Mouse (Mus musculus) embryonic fibroblast, embryonic 13.5 days (primary cell): ENCODE results near the gene Olfr94. TPM values are rescaled to one million over a fixed set of nuclear protein-coding genes. Genes with fewer than 3 reads are reported as not detected.
"Not testable (repeated sequence)": the region's sequence is repeated elsewhere in the genome, so short reads cannot be mapped to it uniquely, and the experiment has no call there.

Experiments
- H3K27ac ChIP-seq: 2 replicates; pipeline ENCODE4 v1.5.1; 2012; ENCODE audit warnings: low read length, control low read depth, inconsistent platforms; ENCODE audit not compliant: insufficient read depth
- H3K4me1 ChIP-seq: 2 replicates; pipeline ENCODE4 v1.6.1; 2011; ENCODE audit warnings: low read length; ENCODE audit not compliant: control insufficient read depth, insufficient read depth
- H3K4me3 ChIP-seq: 2 replicates; pipeline ENCODE4 v1.5.1; 2011; ENCODE audit warnings: mild to moderate bottlenecking, control low read depth, low read length; ENCODE audit not compliant: insufficient read depth
- CTCF ChIP-seq: IDR thresholded peaks from 2 replicates; pipeline ENCODE4 v1.5.1; 2011; ENCODE audit warnings: mild to moderate bottlenecking, control low read depth, low read length, moderate library complexity, borderline replicate concordance; ENCODE audit not compliant: insufficient read depth
- POLR2A ChIP-seq: IDR thresholded peaks from 2 replicates; pipeline ENCODE4 v1.6.1; 2011; ENCODE audit warnings: low read depth, mild to moderate bottlenecking, control low read depth, low read length, moderate library complexity
- polyA plus RNA-seq: library from polyadenylated mRNA; stranded (reverse); fragments of >200 nt; gene quantifications from 2 replicates; pipeline ENCODE4 v1.2.4, GENCODE M21; 2011; ENCODE audit warnings: low read depth; ENCODE audit not compliant: missing spikeins, insufficient read length

Gene Olfr94
- polyA plus RNA-seq = not detected in 2 replicates

- H3K4me1 ChIP-seq = no peaks in the 10 kb centered on the region
- TF ChIP-seq POLR2A = no peak
- TF ChIP-seq CTCF = no peak
- H3K4me3 ChIP-seq = no peak within 1 kb of the TSS
- H3K27ac ChIP-seq = no peak within 1 kb of the TSS
Measured at GRCm38 (mm10) chr17:37200894-37201293, at the start of gene Olfr94. TSS of gene Olfr94 (minus strand) at chr17:37200994.

GRCm38 (mm10) chr17:37250544-37250943 is 49.8 kb upstream of the Olfr94 start:
- Histone ChIP-seq H3K4me3 (no peak overlapping the region), H3K27ac (no peak overlapping the region), H3K4me1 (no peaks in the 10 kb centered on the region)
- no peak for TF ChIP-seq POLR2A
- TF ChIP-seq CTCF = peak; percentile 58; the same call in 1 of the 2 replicates

GRCm38 (mm10) chr17:37249460-37249859 is 48.7 kb upstream of the Olfr94 start:
- Histone ChIP-seq H3K27ac (no peak overlapping the region), H3K4me3 (no peak overlapping the region), H3K4me1 (no peaks in the 10 kb centered on the region)
- TF ChIP-seq CTCF (no peak), POLR2A (no peak)

GRCm38 (mm10) chr17:37246715-37247114 is 45.9 kb upstream of the Olfr94 start:
- Histone ChIP-seq H3K4me3 (no peak overlapping the region), H3K4me1 (no peaks in the 10 kb centered on the region), H3K27ac (no peak overlapping the region)
- TF ChIP-seq POLR2A = no peak
- no peak for TF ChIP-seq CTCF

- no peaks in the 10 kb centered on the region for H3K4me1 ChIP-seq
- H3K4me3 ChIP-seq = no peak overlapping the region
- H3K27ac ChIP-seq = no peak overlapping the region
- no peak for TF ChIP-seq POLR2A
- no peak for TF ChIP-seq CTCF
Measured at GRCm38 (mm10) chr17:37242198-37242597, 41.4 kb upstream of the Olfr94 start.

GRCm38 (mm10) chr17:37237230-37237629 is 36.4 kb upstream of the Olfr94 start, which contains the start of gene Olfr97:
TSS of gene Olfr97 (minus strand) at chr17:37237330.
- not testable (repeated sequence) for H3K4me1 ChIP-seq, H3K27ac ChIP-seq, H3K4me3 ChIP-seq

- TF ChIP-seq POLR2A = no peak
- no peak for TF ChIP-seq CTCF
- no peaks in the 10 kb centered on the region for H3K4me1 ChIP-seq
- H3K4me3 ChIP-seq = no peak overlapping the region
- no peak overlapping the region for H3K27ac ChIP-seq
Measured at GRCm38 (mm10) chr17:37221879-37222278, 21.1 kb upstream of the Olfr94 start.

- Histone ChIP-seq H3K4me3 (no peak within 1 kb of the TSS), H3K4me1 (no peaks in the 10 kb centered on the region), H3K27ac (no peak within 1 kb of the TSS)
- TF ChIP-seq POLR2A (no peak), CTCF (no peak)
Measured at GRCm38 (mm10) chr17:37219846-37220245, 19.1 kb upstream of the Olfr94 start, which contains the start of gene Olfr96. TSS of gene Olfr96 (plus strand) at chr17:37220146.

- H3K27ac ChIP-seq = no peak overlapping the region
- TF ChIP-seq POLR2A = no peak
- TF ChIP-seq CTCF = no peak
- no peaks in the 10 kb centered on the region for H3K4me1 ChIP-seq
- H3K4me3 ChIP-seq = no peak overlapping the region
Measured at GRCm38 (mm10) chr17:37218486-37218885, 17.7 kb upstream of the Olfr94 start.

GRCm38 (mm10) chr17:37213018-37213417 is 12.2 kb upstream of the Olfr94 start, which contains the start of gene Olfr95:
TSS of gene Olfr95 (minus strand) at chr17:37213118.
- Histone ChIP-seq H3K4me3 (no peak within 1 kb of the TSS), H3K27ac (no peak within 1 kb of the TSS), H3K4me1 (no peaks in the 10 kb centered on the region)
- TF ChIP-seq POLR2A = no peak

- Histone ChIP-seq H3K4me1 (no peaks in the 10 kb centered on the region), H3K4me3 (no peak overlapping the region), H3K27ac (no peak overlapping the region)
- TF ChIP-seq POLR2A (no peak), CTCF (no peak)
Measured at GRCm38 (mm10) chr17:37210884-37211768, 10.3 kb upstream of the Olfr94 start.
